Mouse (Mus musculus) kidney, adult 2 months (tissue): ENCODE data around the gene Grin2b.

ENCODE experiments used
- CTCF ChIP-seq: fragments of 200-500 bp; conservative IDR thresholded peaks from 2 replicates; pipeline ENCODE4 v1.5.1; 2011; ENCODE audit warnings: low read depth, mild to moderate bottlenecking, control low read depth, low read length, moderate library complexity, mixed read lengths; ENCODE audit not compliant: insufficient read depth, insufficient read length
- POLR2A ChIP-seq: fragments of 200-500 bp; IDR thresholded peaks from one replicate; pipeline ENCODE4 v1.6.1; 2011; ENCODE audit warnings: low read depth, low read length, control low read depth

DNA sequence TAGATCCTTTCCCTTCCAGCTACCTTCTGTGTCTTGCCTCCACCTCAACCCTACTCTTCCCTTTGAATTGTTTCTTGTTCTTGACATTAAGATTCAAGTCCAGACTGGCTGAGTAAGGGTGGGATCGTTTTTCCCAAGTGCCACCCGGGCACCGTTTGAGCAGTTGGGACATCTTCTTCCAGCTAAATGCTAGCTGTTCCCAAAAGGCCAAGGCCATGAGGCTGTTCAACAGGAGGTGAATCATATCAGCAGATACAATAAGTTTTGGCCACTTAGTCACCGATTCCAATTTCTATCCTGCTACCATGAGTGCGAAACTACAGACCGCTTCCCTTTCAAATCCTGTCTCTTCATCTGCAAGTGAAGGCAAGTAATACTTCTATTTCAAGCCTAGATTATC, 146.4 kb downstream of the Grin2b start:
- TF ChIP-seq POLR2A (no peak), CTCF (no peak)
